Mouse (Mus musculus) lung, postnatal 0 days (tissue): ENCODE results near the gene Csnk1g2. TPM values are rescaled to one million over a fixed set of nuclear protein-coding genes. Genes with fewer than 3 reads are reported as not detected.

Source experiments
- ATAC-seq: fragments of 200-750 bp; cut with Nextera tagmentation; 2 replicates; pipeline ENCODE4 v1.8.0; 2017; ENCODE audit warnings: moderate library complexity
- DNase-seq: peaks from one replicate; pipeline ENCODE4 v3.0.0-alpha.2; 2016; ENCODE audit warnings: low spot score
- H3K27ac ChIP-seq: fragments of 300-500 bp; sonication (generic); 2 replicates; pipeline ENCODE4 v1.5.1; 2014; ENCODE audit warnings: antibody characterized with exemption, mild to moderate bottlenecking, low read length, mixed read lengths
- H3K27me3 ChIP-seq: fragments of 300-500 bp; sonication (generic); replicated peaks from 2 replicates; pipeline ENCODE4 v1.6.1; 2014; ENCODE audit warnings: low read length, mixed read lengths; ENCODE audit not compliant: insufficient read depth
- H3K36me3 ChIP-seq: fragments of 300-500 bp; sonication (generic); 2 replicates; pipeline ENCODE4 v1.6.1; 2014; ENCODE audit warnings: low read length, mixed read lengths; ENCODE audit not compliant: insufficient read depth
- H3K4me1 ChIP-seq: fragments of 300-500 bp; sonication (generic); 2 replicates; pipeline ENCODE4 v1.6.1; 2014; ENCODE audit warnings: antibody characterized with exemption, low read depth, low read length, mixed read lengths; ENCODE audit not compliant: insufficient read depth
- H3K4me2 ChIP-seq: fragments of 300-500 bp; sonication (generic); replicated peaks from 2 replicates; pipeline ENCODE4 v1.6.1; 2014; ENCODE audit warnings: low read depth, mild to moderate bottlenecking, low read length, moderate library complexity, mixed read lengths
- H3K4me3 ChIP-seq: fragments of 300-500 bp; sonication (generic); 2 replicates; pipeline ENCODE4 v1.5.1; 2014; ENCODE audit warnings: low read depth, low read length
- H3K9ac ChIP-seq: fragments of 300-500 bp; sonication (generic); replicated peaks from 2 replicates; pipeline ENCODE4 v1.6.1; 2014; ENCODE audit warnings: low read depth, mild to moderate bottlenecking
- H3K9me3 ChIP-seq: fragments of 300-500 bp; sonication (generic); 2 replicates; pipeline ENCODE4 v1.6.1; 2016; ENCODE audit warnings: low read length, mixed read lengths
- CTCF ChIP-seq: IDR thresholded peaks from 2 replicates; pipeline ENCODE4 v1.5.1; 2016; ENCODE audit warnings: antibody characterized with exemption, mild to moderate bottlenecking
- EP300 ChIP-seq: IDR thresholded peaks from 2 replicates; pipeline ENCODE4 v1.6.1; 2016; ENCODE audit warnings: antibody characterized with exemption, mild to moderate bottlenecking, control low read depth
- WGBS: fragments of 180-500 bp; shearing (Covaris S2); extraction: QIAGEN DNeasy Blood & Tissue Kit; methylation state at CpG from one replicate; pipeline ENCODE4 v1.1.7; 2014; 5-methylcytosine and 5-hydroxymethylcytosine counted together
- polyA plus RNA-seq: library from polyadenylated mRNA; unstranded; fragments of >200 nt; fragmentation: Nextera tagmentation; extraction: Ambion mirVana; gene quantifications from 2 replicates; pipeline ENCODE4 v1.2.1, GENCODE M21; 2015

The Csnk1g2 gene
- polyA plus RNA-seq, 1 experiment from 2014 or later, result 111 TPM

DNA sequence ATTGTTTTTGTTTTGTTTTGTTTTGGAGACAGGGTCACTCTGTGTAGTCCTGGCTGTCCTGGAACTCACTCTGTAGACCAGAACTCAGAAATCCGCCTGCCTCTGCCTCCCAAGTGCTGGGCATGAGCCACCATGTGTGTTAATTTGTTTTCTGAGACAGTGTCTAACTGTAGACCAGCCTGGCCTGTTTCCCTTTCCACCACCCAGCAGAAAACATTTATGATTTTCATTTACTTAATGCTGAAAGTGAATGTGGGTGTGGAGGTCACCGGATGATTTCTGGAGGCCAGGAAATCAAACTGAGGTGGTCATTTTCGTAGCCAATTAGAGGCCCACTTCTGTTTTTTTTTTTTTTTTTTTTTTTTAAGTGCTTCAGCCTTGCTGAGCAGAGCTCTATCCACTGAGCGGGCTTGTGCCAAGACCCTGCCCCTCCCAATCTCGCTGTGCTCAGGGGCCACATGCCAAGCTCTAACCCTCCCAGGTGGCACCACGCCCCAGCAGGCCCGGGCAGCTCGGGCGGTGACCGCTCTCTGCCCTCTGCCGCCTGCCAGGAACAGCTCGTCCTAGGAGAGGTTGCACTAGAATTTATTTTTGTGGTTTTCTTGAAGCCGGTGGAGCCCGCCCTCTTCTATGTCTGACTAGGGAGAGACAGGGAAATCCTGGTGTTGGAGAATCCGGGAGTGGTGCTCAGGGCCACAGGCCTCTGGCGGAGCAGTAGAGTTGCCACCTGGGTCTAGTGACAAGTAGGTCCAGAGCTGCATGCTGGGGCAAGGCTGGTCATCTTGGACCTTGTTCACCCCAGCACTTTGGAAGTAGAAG is 41.8 kb downstream of the Csnk1g2 start:
- ATAC-seq (peak; percentile 92), DNase-seq (peak; percentile 97)
- Histone ChIP-seq H3K4me3 (peak overlapping the region; percentile 8; the same call in 1 of the 2 replicates), H3K9ac (no peak overlapping the region), H3K27me3 (no peaks in the 10 kb centered on the region), H3K4me2 (peak overlapping the region; percentile 33), H3K27ac (peak overlapping the region; percentile 94), H3K36me3 (peaks cover 30% of the 10 kb centered on the region), H3K4me1 (peaks cover 23% of the 10 kb centered on the region; the same call in 1 of the 2 replicates), H3K9me3 (no peaks in the 10 kb centered on the region)
- peak; percentile 91 for TF ChIP-seq EP300
- peak; percentile 34 for TF ChIP-seq CTCF
- WGBS, result 6% methylated on average over 16 of the region's 16 CpGs

DNA sequence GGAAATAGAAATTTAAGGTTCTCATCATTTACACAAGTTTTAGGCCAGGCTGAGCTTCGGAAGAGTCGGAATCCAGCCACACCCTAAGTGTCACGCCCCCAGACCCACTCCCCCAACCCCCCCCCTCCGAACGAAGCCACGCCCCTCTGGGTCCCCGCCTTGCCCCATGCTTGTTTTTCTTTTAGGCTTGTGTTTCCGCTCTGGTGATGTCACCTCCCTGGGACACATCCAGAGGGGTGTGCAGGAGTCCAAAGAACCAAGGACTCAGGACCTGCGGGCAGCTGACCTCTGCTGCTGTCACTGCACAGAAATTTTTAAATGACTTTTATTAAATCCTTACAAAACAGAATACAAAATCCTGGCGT is 42.4 kb downstream of the Csnk1g2 start:
- no peaks in the 10 kb centered on the region for H3K27me3 ChIP-seq
- H3K27ac ChIP-seq, result peak overlapping the region; percentile 94
- 4% methylated on average over 10 of the region's 10 CpGs for WGBS
- peak overlapping the region; percentile 33 for H3K4me2 ChIP-seq
- DNase-seq (peak; percentile 92), ATAC-seq (peak; percentile 80)
- H3K4me3 ChIP-seq, result peak overlapping the region; percentile 8; the same call in 1 of the 2 replicates
- H3K9me3 ChIP-seq, result no peaks in the 10 kb centered on the region
- H3K4me1 ChIP-seq, result peaks cover 23% of the 10 kb centered on the region; the same call in 1 of the 2 replicates
- peaks cover 35% of the 10 kb centered on the region for H3K36me3 ChIP-seq
- no peak for TF ChIP-seq CTCF
- no peak for TF ChIP-seq EP300
- H3K9ac ChIP-seq, result 0 out of 2 replicates have a peak overlapping the region, but pooled peaks have one; percentile 16

DNA sequence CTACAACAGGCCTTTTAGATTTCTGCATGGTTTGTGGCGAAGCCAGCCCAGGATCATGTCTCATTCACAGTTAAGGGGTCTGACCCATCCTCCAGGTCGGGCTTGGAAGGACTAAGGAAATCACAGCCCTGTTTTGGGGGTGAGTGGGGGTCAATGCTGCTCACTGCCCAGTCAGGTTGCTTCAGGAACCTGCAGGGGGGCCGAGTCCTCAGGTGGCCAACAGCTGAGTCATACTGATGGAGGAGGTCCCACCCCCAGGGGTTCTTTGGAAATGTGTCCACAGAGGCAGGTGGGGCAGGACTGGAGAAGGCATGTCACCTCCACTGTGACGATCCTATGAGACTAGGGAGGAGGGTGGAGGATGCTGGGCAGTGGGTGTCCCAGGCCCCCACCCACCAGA is 42.8 kb downstream of the Csnk1g2 start:
- peak; percentile 56 for DNase-seq
- Histone ChIP-seq H3K4me1 (peaks cover 23% of the 10 kb centered on the region; the same call in 1 of the 2 replicates), H3K36me3 (peaks cover 35% of the 10 kb centered on the region), H3K4me3 (no peak overlapping the region), H3K27me3 (no peaks in the 10 kb centered on the region), H3K9ac (0 out of 2 replicates have a peak overlapping the region, but pooled peaks have one; percentile 16), H3K27ac (peak overlapping the region; percentile 94), H3K9me3 (no peaks in the 10 kb centered on the region), H3K4me2 (0 out of 2 replicates have a peak overlapping the region, but pooled peaks have one; percentile 33)
- TF ChIP-seq CTCF (no peak), EP300 (no peak)
- ATAC-seq, result no peak
- WGBS, result 34% methylated on average over 4 of the region's 4 CpGs

DNA sequence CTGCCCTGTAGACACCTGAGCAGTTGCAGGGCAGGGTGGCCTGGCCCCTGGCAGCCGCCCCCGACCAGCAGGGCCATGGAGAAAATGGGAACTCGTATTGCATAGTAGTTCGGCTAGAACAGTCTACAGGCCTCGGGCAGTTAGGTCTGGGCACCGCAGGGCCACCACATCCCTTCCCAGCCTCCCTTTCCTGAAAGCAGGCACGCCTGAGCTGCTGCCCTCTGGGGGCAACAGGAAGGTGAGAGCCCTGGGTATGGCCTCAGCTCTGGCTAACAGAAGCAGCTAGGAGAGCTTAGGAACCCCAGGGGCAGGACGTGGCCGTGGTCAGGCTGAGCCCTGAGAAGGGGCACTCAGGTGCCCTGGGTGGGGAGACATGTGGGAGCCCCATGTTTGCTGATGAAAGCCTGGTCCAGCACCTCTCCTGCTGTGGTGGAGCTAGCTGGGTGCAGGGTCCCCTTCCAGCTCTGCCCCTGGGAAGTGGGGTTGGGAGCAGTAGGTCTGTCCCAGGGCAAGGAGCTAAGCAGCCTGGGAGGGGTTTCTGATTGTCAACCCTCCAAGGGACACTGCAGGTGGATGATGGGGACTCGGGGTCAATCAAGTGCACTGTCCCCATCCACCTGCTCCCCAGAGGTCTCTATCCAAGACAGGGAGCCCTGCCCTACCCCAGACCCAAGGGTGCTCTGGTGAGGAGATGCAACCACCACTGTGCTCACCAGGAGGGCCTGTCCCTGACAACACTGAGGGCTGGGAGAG is 43.5 kb downstream of the Csnk1g2 start:
- Histone ChIP-seq H3K4me3 (no peak overlapping the region), H3K4me1 (peaks cover 23% of the 10 kb centered on the region; the same call in 1 of the 2 replicates), H3K36me3 (peaks cover 42% of the 10 kb centered on the region), H3K4me2 (no peak overlapping the region), H3K27me3 (no peaks in the 10 kb centered on the region), H3K27ac (peak overlapping the region; percentile 94), H3K9me3 (no peaks in the 10 kb centered on the region), H3K9ac (no peak overlapping the region)
- TF ChIP-seq CTCF, result peak; percentile 46
- no peak for TF ChIP-seq EP300
- ATAC-seq, result no peak
- 61% methylated on average over 10 of the region's 10 CpGs for WGBS
- DNase-seq, result no peak

GRCm38 (mm10) chr10:80666837-80667412 is 44.3 kb downstream of the Csnk1g2 start:
- ATAC-seq (no peak), DNase-seq (no peak)
- no peaks in the 10 kb centered on the region for H3K27me3 ChIP-seq
- no peak overlapping the region for H3K4me2 ChIP-seq
- peaks cover 49% of the 10 kb centered on the region for H3K36me3 ChIP-seq
- no peak for TF ChIP-seq EP300
- no peak for TF ChIP-seq CTCF
- no peak overlapping the region for H3K9ac ChIP-seq
- H3K4me3 ChIP-seq, result no peak overlapping the region
- peak overlapping the region; percentile 94; the same call in 1 of the 2 replicates for H3K27ac ChIP-seq
- no peaks in the 10 kb centered on the region for H3K9me3 ChIP-seq
- H3K4me1 ChIP-seq, result peaks cover 23% of the 10 kb centered on the region; the same call in 1 of the 2 replicates
- 68% methylated on average over 19 of the region's 19 CpGs for WGBS

- no peak for DNase-seq
- H3K27ac ChIP-seq, result no peak overlapping the region
Observed at GRCm38 (mm10) chr10:80668614-80669013, 46.0 kb downstream of the Csnk1g2 start.

More at GRCm38 (mm10) chr10:80668614-80669013, 46.0 kb downstream of the Csnk1g2 start:
- no peaks in the 10 kb centered on the region for H3K27me3 ChIP-seq
- ATAC-seq, result no peak
- H3K4me2 ChIP-seq, result no peak overlapping the region
- no peaks in the 10 kb centered on the region for H3K9me3 ChIP-seq
- H3K36me3 ChIP-seq, result peaks cover 59% of the 10 kb centered on the region
- WGBS, result 73% methylated on average over 11 of the region's 11 CpGs
- no peak for TF ChIP-seq CTCF
- no peak for TF ChIP-seq EP300
- no peak overlapping the region for H3K4me3 ChIP-seq
- H3K4me1 ChIP-seq, result peaks cover 29% of the 10 kb centered on the region
- no peak overlapping the region for H3K9ac ChIP-seq
